Mouse (Mus musculus) midbrain, postnatal 0 days (tissue): ENCODE results near the gene Rmdn2. TPM values are rescaled to one million over a fixed set of nuclear protein-coding genes. Genes with fewer than 3 reads are reported as not detected.

ENCODE experiments used
- ATAC-seq: fragments of 200-750 bp; cut with Nextera tagmentation; 2 replicates; pipeline ENCODE4 v1.8.0; 2017; ENCODE audit warnings: moderate number of reproducible peaks, mild to moderate bottlenecking, moderate TSS enrichment, moderate library complexity; ENCODE audit not compliant: low FRiP score
- DNase-seq: peaks from one replicate; pipeline ENCODE4 v3.0.0-alpha.2; 2015; ENCODE audit warnings: low spot score
- H3K27ac ChIP-seq: fragments of 300-500 bp; sonication (generic); 2 replicates; pipeline ENCODE4 v1.5.1; 2014; ENCODE audit warnings: low read depth, mild to moderate bottlenecking, low read length, mixed read lengths
- H3K27me3 ChIP-seq: fragments of 300-500 bp; sonication (generic); 2 replicates; pipeline ENCODE4 v1.6.1; 2014; ENCODE audit warnings: low read length, control low read depth, mixed read lengths; ENCODE audit not compliant: insufficient read depth
- H3K36me3 ChIP-seq: fragments of 300-500 bp; sonication (generic); 2 replicates; pipeline ENCODE4 v1.6.1; 2014; ENCODE audit warnings: low read length, control low read depth, mixed read lengths; ENCODE audit not compliant: insufficient read depth
- H3K4me1 ChIP-seq: fragments of 300-500 bp; sonication (generic); 2 replicates; pipeline ENCODE4 v1.6.1; 2014; ENCODE audit warnings: mild to moderate bottlenecking, control low read depth, antibody characterized with exemption, low read length, mixed read lengths; ENCODE audit not compliant: insufficient read depth
- H3K4me2 ChIP-seq: fragments of 300-500 bp; sonication (generic); 2 replicates; pipeline ENCODE4 v1.6.1; 2014; ENCODE audit warnings: low read depth, mild to moderate bottlenecking, low read length, mixed read lengths; ENCODE audit not compliant: poor library complexity, severe bottlenecking
- H3K4me3 ChIP-seq: fragments of 300-500 bp; sonication (generic); 2 replicates; pipeline ENCODE4 v1.5.1; 2014; ENCODE audit warnings: low read depth, mild to moderate bottlenecking, low read length, moderate library complexity
- H3K9ac ChIP-seq: fragments of 300-500 bp; sonication (generic); replicated peaks from 2 replicates; pipeline ENCODE4 v1.6.1; 2014; ENCODE audit warnings: mild to moderate bottlenecking, low read length, moderate library complexity, mixed read lengths; ENCODE audit not compliant: poor library complexity, severe bottlenecking
- H3K9me3 ChIP-seq: fragments of 300-500 bp; sonication (generic); 2 replicates; pipeline ENCODE4 v1.6.1; 2016; ENCODE audit warnings: low read length, control low read depth
- CTCF ChIP-seq: IDR thresholded peaks from 2 replicates; pipeline ENCODE4 v1.5.1; 2016; ENCODE audit warnings: antibody characterized with exemption, mild to moderate bottlenecking
- WGBS: fragments of 180-500 bp; shearing (Covaris S2); extraction: QIAGEN DNeasy Blood & Tissue Kit; methylation state at CpG from one replicate; pipeline ENCODE4 v1.1.7; 2014; 5-methylcytosine and 5-hydroxymethylcytosine counted together
- polyA plus RNA-seq: library from polyadenylated mRNA; unstranded; fragments of >200 nt; fragmentation: Nextera tagmentation; extraction: Ambion mirVana; gene quantifications from 2 replicates; pipeline ENCODE4 v1.2.1, GENCODE M21; 2015
- total RNA-seq: library from RNA; depleted of rRNA; stranded (reverse); fragments of >200 nt; gene quantifications from 2 replicates; pipeline ENCODE4 v1.2.3, GENCODE M21; 2014

Rmdn2 gene
- total and polyA plus RNA-seq, 2 experiments from 2014 or later = 2.8 to 10.7 TPM

DNA sequence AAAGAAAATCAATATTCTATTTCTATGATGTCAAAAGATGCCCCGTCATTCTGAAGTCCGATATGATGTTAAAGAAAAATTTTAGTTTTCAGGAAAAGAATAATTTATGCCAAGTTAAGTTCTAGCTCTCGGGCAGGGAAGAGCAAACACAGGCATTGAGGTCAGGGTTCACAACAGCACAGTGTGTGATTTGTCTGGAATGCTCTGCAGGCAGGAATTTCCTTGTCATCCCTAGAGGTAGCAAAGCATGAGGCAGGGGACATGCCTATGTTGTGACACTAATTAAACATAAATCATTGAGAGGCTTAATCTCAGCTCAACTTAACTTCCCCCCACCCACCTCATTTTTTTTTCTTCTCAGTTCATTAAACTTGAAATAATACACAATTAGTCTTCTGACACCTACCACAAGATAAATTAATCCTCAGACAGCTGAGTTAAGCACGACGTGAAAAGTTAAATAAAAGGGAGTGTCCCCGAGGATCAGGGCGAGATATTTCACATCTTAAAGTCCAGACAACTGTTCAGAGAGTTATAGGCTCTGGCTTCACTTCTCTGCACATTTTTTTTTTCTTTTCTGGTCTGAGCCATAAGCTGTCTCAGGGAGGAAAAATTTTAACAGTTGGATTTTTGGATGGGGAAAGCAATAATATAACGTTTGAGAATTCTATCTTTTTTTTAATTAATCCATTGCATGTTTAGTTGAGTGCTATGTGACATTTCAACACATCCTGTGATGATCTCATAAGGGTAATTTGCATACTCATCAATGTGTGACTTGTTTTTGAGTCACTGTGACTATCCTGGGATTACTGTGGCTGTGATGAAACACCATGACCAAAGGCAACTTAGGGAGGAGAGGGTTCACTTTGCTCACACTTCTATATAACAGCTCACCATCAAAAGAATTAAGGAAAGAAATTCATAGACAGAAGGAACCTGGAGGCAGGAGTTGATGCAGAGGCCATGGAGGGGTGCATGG lies 12.8 kb upstream of the Rmdn2 start:
- Histone ChIP-seq H3K9ac (no peak overlapping the region), H3K4me1 (no peaks in the 10 kb centered on the region), H3K27ac (no peak overlapping the region), H3K36me3 (no peaks in the 10 kb centered on the region), H3K27me3 (no peaks in the 10 kb centered on the region), H3K9me3 (no peaks in the 10 kb centered on the region), H3K4me2 (no peak overlapping the region), H3K4me3 (no peak overlapping the region)
- DNase-seq (no peak), ATAC-seq (no peak)
- TF ChIP-seq CTCF = no peak
- 39% methylated on average over 8 of the region's 8 CpGs for WGBS

- H3K4me3 ChIP-seq = no peak overlapping the region
- no peaks in the 10 kb centered on the region for H3K36me3 ChIP-seq
- no peak overlapping the region for H3K27ac ChIP-seq
- no peak for DNase-seq
- TF ChIP-seq CTCF = no peak
- 77% methylated on average over 4 of the region's 4 CpGs for WGBS
- no peak overlapping the region for H3K4me2 ChIP-seq
- no peaks in the 10 kb centered on the region for H3K9me3 ChIP-seq
- ATAC-seq = no peak
- H3K4me1 ChIP-seq = no peaks in the 10 kb centered on the region
- H3K9ac ChIP-seq = no peak overlapping the region
- no peaks in the 10 kb centered on the region for H3K27me3 ChIP-seq
These were observed 11.6 kb upstream of the Rmdn2 start for GRCm38 (mm10) chr17:79600108-79600507.

DNA sequence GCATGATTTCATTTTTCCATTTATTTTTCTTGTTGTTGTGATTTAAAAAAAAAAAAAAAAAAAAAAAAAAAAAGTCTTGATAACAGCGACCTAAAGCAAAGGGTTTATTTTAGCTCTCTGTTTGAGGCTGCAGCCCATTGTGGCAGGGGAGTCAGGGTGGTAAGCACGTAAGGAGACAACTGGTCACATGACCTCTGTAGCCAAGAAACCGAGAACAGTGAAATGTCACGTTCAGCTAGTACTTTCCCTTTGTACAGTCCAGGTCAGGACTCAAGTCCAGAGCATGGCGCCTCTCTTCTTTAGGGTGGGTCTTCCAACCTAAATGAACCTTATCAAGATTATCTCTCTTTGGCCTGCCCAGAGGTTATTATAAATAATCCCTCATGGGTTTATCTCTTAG lies 9.3 kb upstream of the Rmdn2 start:
- Histone ChIP-seq H3K9ac (no peak overlapping the region), H3K9me3 (no peaks in the 10 kb centered on the region), H3K27me3 (no peaks in the 10 kb centered on the region), H3K4me1 (no peaks in the 10 kb centered on the region), H3K27ac (no peak overlapping the region), H3K4me3 (no peak overlapping the region), H3K4me2 (no peak overlapping the region), H3K36me3 (no peaks in the 10 kb centered on the region)
- WGBS = 44% methylated on average over 5 of the region's 5 CpGs
- DNase-seq (no peak), ATAC-seq (no peak)
- TF ChIP-seq CTCF = no peak

DNA sequence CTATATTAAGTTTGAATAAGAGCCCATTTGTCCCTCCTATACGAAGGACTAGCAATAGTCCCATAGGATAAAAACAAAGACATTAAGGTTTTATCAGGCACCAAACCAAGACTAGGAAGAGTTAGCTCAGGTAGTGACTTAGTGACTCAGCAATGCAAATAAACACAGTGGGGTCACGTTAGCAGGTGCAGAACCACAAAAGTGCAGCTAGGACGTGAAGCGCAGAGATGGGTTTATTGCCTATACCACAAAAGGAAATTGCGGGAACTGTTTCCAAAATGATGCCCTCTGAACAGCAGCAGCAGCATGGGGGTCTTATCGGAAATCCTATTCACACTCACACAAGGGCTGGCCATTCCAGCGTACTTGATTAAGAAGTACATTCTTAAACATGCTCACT lies 8.2 kb upstream of the Rmdn2 start:
- H3K36me3 ChIP-seq = no peaks in the 10 kb centered on the region
- no peaks in the 10 kb centered on the region for H3K27me3 ChIP-seq
- H3K4me1 ChIP-seq = no peaks in the 10 kb centered on the region
- no peak overlapping the region for H3K4me2 ChIP-seq
- H3K4me3 ChIP-seq = no peak overlapping the region
- DNase-seq (no peak), ATAC-seq (no peak)
- TF ChIP-seq CTCF = no peak
- H3K9ac ChIP-seq = no peak overlapping the region
- no peaks in the 10 kb centered on the region for H3K9me3 ChIP-seq
- no peak overlapping the region for H3K27ac ChIP-seq
- 78% methylated on average over 7 of the region's 7 CpGs for WGBS

DNA sequence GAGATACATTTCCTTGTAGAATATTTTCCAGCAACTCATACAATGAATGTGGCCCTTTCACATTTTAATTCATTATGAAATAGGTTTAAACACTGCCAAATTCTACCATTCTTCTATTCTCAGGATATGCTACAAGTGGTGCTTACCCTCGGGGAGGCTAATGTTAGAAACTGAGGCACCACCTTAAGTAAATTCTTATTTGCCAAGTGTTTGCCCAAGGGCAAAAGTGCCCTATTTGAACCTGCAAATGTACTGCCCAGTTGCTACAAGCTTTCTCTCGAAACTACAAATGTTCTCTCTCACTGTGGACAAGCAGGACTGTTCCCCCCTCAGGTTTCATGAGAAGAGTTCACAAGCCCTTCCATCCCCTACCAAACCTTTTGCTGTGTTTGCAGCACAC lies 5.9 kb upstream of the Rmdn2 start:
- Histone ChIP-seq H3K4me2 (no peak overlapping the region), H3K4me3 (no peak overlapping the region), H3K27ac (no peak overlapping the region), H3K4me1 (no peaks in the 10 kb centered on the region), H3K9me3 (no peaks in the 10 kb centered on the region), H3K27me3 (no peaks in the 10 kb centered on the region), H3K9ac (no peak overlapping the region), H3K36me3 (no peaks in the 10 kb centered on the region)
- DNase-seq (no peak), ATAC-seq (no peak)
- no peak for TF ChIP-seq CTCF
- 70% methylated on average over 2 of the region's 2 CpGs for WGBS

- no peaks in the 10 kb centered on the region for H3K36me3 ChIP-seq
- no peak overlapping the region for H3K4me3 ChIP-seq
- 100% methylated on average over 1 of the region's 1 CpGs for WGBS
- no peaks in the 10 kb centered on the region for H3K4me1 ChIP-seq
- no peak overlapping the region for H3K27ac ChIP-seq
- no peak overlapping the region for H3K4me2 ChIP-seq
- TF ChIP-seq CTCF = no peak
- ATAC-seq (no peak), DNase-seq (no peak)
- no peaks in the 10 kb centered on the region for H3K9me3 ChIP-seq
- H3K27me3 ChIP-seq = no peaks in the 10 kb centered on the region
- H3K9ac ChIP-seq = no peak overlapping the region
These were observed 2.0 kb upstream of the Rmdn2 start for GRCm38 (mm10) chr17:79609697-79610096.
